Mouse (Mus musculus) heart, adult 2 months (tissue): Measurements from ENCODE around the gene Cd44. TPM values are rescaled to one million over a fixed set of nuclear protein-coding genes. Genes with fewer than 3 reads are reported as not detected.
A peak's percentile ranks its signal among the peaks of the same experiment; 100 is the strongest.

Source experiments
- DNase-seq, 2 experiments: peaks; one replicate each; pipeline ENCODE4 v3.0.0; 2021
- H3K27ac ChIP-seq: fragments of 200-600 bp; 2 replicates; pipeline ENCODE4 v1.8.1; 2022
- H3K27me3 ChIP-seq: fragments of 200-500 bp; 2 replicates; pipeline ENCODE4 v1.6.1; 2012; ENCODE audit warnings: mild to moderate bottlenecking, low read length, inconsistent platforms, mixed read lengths; ENCODE audit not compliant: control insufficient read depth, insufficient read depth
- H3K36me3 ChIP-seq: fragments of 200-500 bp; 2 replicates; pipeline ENCODE4 v1.6.1; 2012; ENCODE audit warnings: low read length, inconsistent platforms; ENCODE audit not compliant: control insufficient read depth, insufficient read depth
- H3K4me1 ChIP-seq: fragments of 200-500 bp; 2 replicates; pipeline ENCODE4 v1.6.1; 2011; ENCODE audit warnings: low read length; ENCODE audit not compliant: control insufficient read depth, insufficient read depth
- H3K4me3 ChIP-seq: fragments of 200-600 bp; 2 replicates; pipeline ENCODE4 v1.8.1; 2022
- H3K79me2 ChIP-seq: fragments of 200-500 bp; replicated peaks from 2 replicates; pipeline ENCODE4 v1.6.1; 2012; ENCODE audit warnings: mild to moderate bottlenecking, inconsistent platforms, low read length, moderate library complexity, mixed read lengths; ENCODE audit not compliant: control insufficient read depth, insufficient read depth
- H3K9ac ChIP-seq: fragments of 200-500 bp; 2 replicates; pipeline ENCODE4 v1.6.1; 2012; ENCODE audit warnings: low read depth, mild to moderate bottlenecking, control low read depth, inconsistent platforms, low read length, mixed read lengths
- CTCF ChIP-seq: fragments of 200-600 bp; IDR thresholded peaks from 2 replicates; pipeline ENCODE4 v1.8.1; 2022; ENCODE audit warnings: antibody characterized with exemption, mild to moderate bottlenecking, moderate library complexity
- EP300 ChIP-seq: fragments of 200-500 bp; IDR thresholded peaks from 2 replicates; pipeline ENCODE4 v1.6.1; 2011; ENCODE audit warnings: low read depth, low read length, control low read depth; ENCODE audit not compliant: insufficient read depth
- POLR2A ChIP-seq: fragments of 200-500 bp; IDR thresholded peaks from 2 replicates; pipeline ENCODE4 v1.6.1; 2011; ENCODE audit warnings: mild to moderate bottlenecking, low read depth, low read length, control low read depth; ENCODE audit not compliant: insufficient read depth
- WGBS: fragments of 180-500 bp; shearing (Covaris S2); methylation state at CpG from one replicate; pipeline ENCODE4 v1.1.7; 2018; 5-methylcytosine and 5-hydroxymethylcytosine counted together
- intact Hi-C: fragments of 180-260 bp; cut with DNase I; formaldehyde crosslinking; loops from one replicate; pipeline ENCODE4 v1.15.1; 2025
- polyA plus RNA-seq: library from polyadenylated mRNA; depleted of rRNA; stranded (reverse); fragments of >200 nt; gene quantifications from 2 replicates; pipeline ENCODE4 v1.2.3, GENCODE M21; 2012
- total RNA-seq, 2 experiments: library from RNA; stranded (reverse); gene quantifications; 2 replicates each; pipeline ENCODE4 v1.2.3; 2021

The Cd44 gene
- total and polyA plus RNA-seq, 3 experiments, result 8.4 to 10.8 (median 9.1) TPM

GRCm38 (mm10) chr2:102853297-102853696, 48.2 kb downstream of the Cd44 start:
- H3K9ac ChIP-seq, result no peak overlapping the region
- H3K27ac ChIP-seq, result no peak overlapping the region
- H3K4me3 ChIP-seq, result no peak overlapping the region
- H3K4me1 ChIP-seq, result peaks cover 11% of the 10 kb centered on the region
- intact Hi-C loops, result no loop called here
- no peak for TF ChIP-seq EP300
- TF ChIP-seq CTCF, result no peak
- no peak for TF ChIP-seq POLR2A
- H3K36me3 ChIP-seq, result 0 out of 2 replicates have a peak, but pooled peaks cover 4% of the 10 kb centered on the region
- 98% methylated on average over 3 of the region's 3 CpGs for WGBS
- DNase-seq, result no peak
- no peaks in the 10 kb centered on the region for H3K79me2 ChIP-seq
- no peaks in the 10 kb centered on the region for H3K27me3 ChIP-seq

GRCm38 (mm10) chr2:102851936-102852477, 49.5 kb downstream of the Cd44 start:
- intact Hi-C loops, result loop anchor here (2.0 kb wide), 1 partner anchor 33 kb away; no protein-coding TSS in a partner anchor
- 17% methylated on average over 4 of the region's 4 CpGs for WGBS
- Histone ChIP-seq H3K27ac (no peak overlapping the region), H3K36me3 (0 out of 2 replicates have a peak, but pooled peaks cover 4% of the 10 kb centered on the region), H3K4me3 (no peak overlapping the region), H3K9ac (no peak overlapping the region), H3K27me3 (no peaks in the 10 kb centered on the region), H3K79me2 (no peaks in the 10 kb centered on the region), H3K4me1 (peaks cover 11% of the 10 kb centered on the region)
- no peak for TF ChIP-seq CTCF
- no peak for TF ChIP-seq EP300
- no peak for TF ChIP-seq POLR2A
- no peak for DNase-seq

- DNase-seq, result peak; percentile 25 to 51
- H3K4me3 ChIP-seq, result no peak overlapping the region
- no peaks in the 10 kb centered on the region for H3K27me3 ChIP-seq
- H3K36me3 ChIP-seq, result 0 out of 2 replicates have a peak, but pooled peaks cover 4% of the 10 kb centered on the region
- H3K27ac ChIP-seq, result peak overlapping the region; percentile 65
- no peak overlapping the region for H3K9ac ChIP-seq
- intact Hi-C loops, result loop anchor here (2.0 kb wide), 1 partner anchor 35 kb away; no protein-coding TSS in a partner anchor
- TF ChIP-seq EP300 (no peak), POLR2A (no peak), CTCF (no peak)
- peaks cover 11% of the 10 kb centered on the region for H3K4me1 ChIP-seq
- no peaks in the 10 kb centered on the region for H3K79me2 ChIP-seq
Measured at GRCm38 (mm10) chr2:102850026-102850425, 51.4 kb downstream of the Cd44 start.

- intact Hi-C loops, result no loop called here
- TF ChIP-seq POLR2A (no peak), EP300 (no peak), CTCF (no peak)
- H3K36me3 ChIP-seq, result 0 out of 2 replicates have a peak, but pooled peaks cover 4% of the 10 kb centered on the region
- 57% methylated on average over 5 of the region's 5 CpGs for WGBS
- no peak overlapping the region for H3K27ac ChIP-seq
- H3K9ac ChIP-seq, result no peak overlapping the region
- H3K4me3 ChIP-seq, result no peak overlapping the region
- no peaks in the 10 kb centered on the region for H3K27me3 ChIP-seq
- DNase-seq, result no peak
- H3K79me2 ChIP-seq, result no peaks in the 10 kb centered on the region
- H3K4me1 ChIP-seq, result peaks cover 11% of the 10 kb centered on the region
Measured at GRCm38 (mm10) chr2:102848811-102849433, 52.5 kb downstream of the Cd44 start.

GRCm38 (mm10) chr2:102841231-102841630, 60.2 kb downstream of the Cd44 start:
- H3K36me3 ChIP-seq, result no peaks in the 10 kb centered on the region
- H3K4me1 ChIP-seq, result no peaks in the 10 kb centered on the region
- no peak for DNase-seq
- H3K27me3 ChIP-seq, result no peaks in the 10 kb centered on the region
- intact Hi-C loops, result no loop called here
- H3K27ac ChIP-seq, result no peak overlapping the region
- H3K9ac ChIP-seq, result no peak overlapping the region
- TF ChIP-seq EP300 (no peak), CTCF (no peak)
- no peak overlapping the region for H3K4me3 ChIP-seq
- no peaks in the 10 kb centered on the region for H3K79me2 ChIP-seq

GRCm38 (mm10) chr2:102838179-102838578, 63.3 kb downstream of the Cd44 start:
- no peak overlapping the region for H3K4me3 ChIP-seq
- no peaks in the 10 kb centered on the region for H3K4me1 ChIP-seq
- intact Hi-C loops, result no loop called here
- WGBS, result 93% methylated on average over 7 of the region's 7 CpGs
- no peaks in the 10 kb centered on the region for H3K36me3 ChIP-seq
- no peaks in the 10 kb centered on the region for H3K27me3 ChIP-seq
- TF ChIP-seq CTCF (no peak), POLR2A (no peak), EP300 (no peak)
- H3K27ac ChIP-seq, result no peak overlapping the region
- H3K9ac ChIP-seq, result no peak overlapping the region
- H3K79me2 ChIP-seq, result no peaks in the 10 kb centered on the region
- DNase-seq, result no peak
